Mouse (Mus musculus) G1E (cell line): ENCODE results near the gene Atp5e. TPM values are rescaled to one million over a fixed set of nuclear protein-coding genes. Genes with fewer than 3 reads are reported as not detected.
A peak's percentile ranks its signal among the peaks of the same experiment; 100 is the strongest.

ENCODE experiments used
- ATAC-seq: 2 replicates; pipeline ENCODE4 v1.8.0; 2016; ENCODE audit warnings: mild to moderate bottlenecking; ENCODE audit not compliant: insufficient number of reproducible peaks, poor library complexity, low FRiP score, severe bottlenecking; ENCODE audit errors: extremely low read depth
- DNase-seq: peaks from one replicate; pipeline ENCODE4 v3.0.0; 2012; ENCODE audit warnings: low spot score
- H3K27me3 ChIP-seq: 2 replicates; pipeline ENCODE4 v1.6.1; 2012; ENCODE audit warnings: mild to moderate bottlenecking, low read length, inconsistent platforms; ENCODE audit not compliant: insufficient read depth
- H3K36me3 ChIP-seq: replicated peaks from 2 replicates; pipeline ENCODE3; 2012; ENCODE audit warnings: mild to moderate bottlenecking, inconsistent platforms
- H3K4me1 ChIP-seq: 2 replicates; pipeline ENCODE4 v1.6.1; 2012; ENCODE audit warnings: low read depth, low read length, inconsistent platforms, mixed read lengths; ENCODE audit not compliant: insufficient read depth
- H3K4me3 ChIP-seq: 2 replicates; pipeline ENCODE4 v1.5.1; 2012; ENCODE audit warnings: low read depth, mild to moderate bottlenecking, inconsistent platforms, low read length, moderate library complexity, mixed read lengths
- H3K9me3 ChIP-seq: replicated peaks from 2 replicates; pipeline ENCODE4 v1.6.1; 2012; ENCODE audit warnings: inconsistent platforms
- CTCF ChIP-seq: IDR thresholded peaks from 2 replicates; pipeline ENCODE4 v1.5.1; 2012; ENCODE audit warnings: low read depth, low read length, inconsistent platforms, mixed read lengths
- GATA1 ChIP-seq: IDR thresholded peaks from 2 replicates; pipeline ENCODE4 v1.6.1; 2012; ENCODE audit warnings: borderline replicate concordance, low read length, inconsistent platforms, mixed read lengths
- GATA2 ChIP-seq: IDR thresholded peaks from 2 replicates; pipeline ENCODE4 v1.6.1; 2012; ENCODE audit warnings: low read depth, low read length, inconsistent platforms, borderline replicate concordance
- POLR2AphosphoS5 ChIP-seq: IDR thresholded peaks from 2 replicates; pipeline ENCODE4 v1.6.1; 2012; ENCODE audit warnings: low read depth, low read length, inconsistent platforms; ENCODE audit not compliant: insufficient replicate concordance
- TAL1 ChIP-seq: conservative IDR thresholded peaks from 2 replicates; pipeline ENCODE4 v1.6.1; 2012; ENCODE audit warnings: low read depth, low read length, inconsistent platforms, mixed read lengths
- polyA plus RNA-seq: library from polyadenylated mRNA; stranded (reverse); fragments of >175 nt; gene quantifications from 2 replicates; pipeline ENCODE4 v1.2.3, GENCODE M21; 2012
- total RNA-seq, 2 experiments: library from RNA; stranded (forward) in 1 of 2; stranded (reverse) in 1 of 2; fragments of 200-1000 nt in 1 of 2; fragments of >200 nt in 1 of 2; fragmentation: Nextera tagmentation in 1 of 2; gene quantifications; 2 replicates each; pipeline ENCODE4 v1.2.3; 2014 to 2017

Gene Atp5e
- total and polyA plus RNA-seq, 3 experiments, result 3.1 to 38.8 (median 28.5) TPM

- Histone ChIP-seq H3K9me3 (no peaks in the 10 kb centered on the region), H3K4me1 (peaks cover 28% of the 10 kb centered on the region), H3K27me3 (peaks cover 33% of the 10 kb centered on the region), H3K36me3 (peaks cover 45% of the 10 kb centered on the region), H3K4me3 (peak overlapping the region; percentile 77)
- ATAC-seq, result no peak
- TF ChIP-seq GATA2 (no peak), GATA1 (no peak), TAL1 (no peak), CTCF (no peak), POLR2AphosphoS5 (no peak)
- DNase-seq, result no peak
Observed at GRCm38 (mm10) chr2:174438181-174438580, 25.7 kb downstream of the Atp5e start.

GRCm38 (mm10) chr2:174437697-174437982 is 26.3 kb downstream of the Atp5e start:
- H3K4me3 ChIP-seq, result peak overlapping the region; percentile 77; the same call in 1 of the 2 replicates
- no peak for TF ChIP-seq GATA1
- TF ChIP-seq POLR2AphosphoS5, result no peak
- TF ChIP-seq TAL1, result no peak
- no peak for DNase-seq
- ATAC-seq, result no peak
- H3K27me3 ChIP-seq, result peaks cover 31% of the 10 kb centered on the region
- peaks cover 49% of the 10 kb centered on the region for H3K36me3 ChIP-seq
- no peaks in the 10 kb centered on the region for H3K9me3 ChIP-seq
- peaks cover 28% of the 10 kb centered on the region for H3K4me1 ChIP-seq

- H3K9me3 ChIP-seq, result no peaks in the 10 kb centered on the region
- DNase-seq, result no peak
- H3K4me3 ChIP-seq, result no peak overlapping the region
- no peak for ATAC-seq
- peaks cover 28% of the 10 kb centered on the region for H3K27me3 ChIP-seq
- no peak for TF ChIP-seq GATA1
- TF ChIP-seq TAL1, result no peak
- no peak for TF ChIP-seq CTCF
- no peak for TF ChIP-seq GATA2
- TF ChIP-seq POLR2AphosphoS5, result no peak
- H3K36me3 ChIP-seq, result peaks cover 54% of the 10 kb centered on the region
- peaks cover 26% of the 10 kb centered on the region for H3K4me1 ChIP-seq
Observed at GRCm38 (mm10) chr2:174436916-174437696, 26.8 kb downstream of the Atp5e start.

- Histone ChIP-seq H3K4me3 (no peak overlapping the region), H3K9me3 (no peaks in the 10 kb centered on the region), H3K36me3 (peaks cover 56% of the 10 kb centered on the region), H3K27me3 (peaks cover 24% of the 10 kb centered on the region), H3K4me1 (peaks cover 26% of the 10 kb centered on the region)
- DNase-seq (no peak), ATAC-seq (no peak)
- TF ChIP-seq TAL1 (no peak), GATA1 (no peak), POLR2AphosphoS5 (no peak), GATA2 (no peak), CTCF (no peak)
Observed at GRCm38 (mm10) chr2:174436076-174436701, 27.7 kb downstream of the Atp5e start.

- TF ChIP-seq POLR2AphosphoS5, result no peak
- TF ChIP-seq GATA2, result no peak
- no peak for TF ChIP-seq GATA1
- TF ChIP-seq TAL1, result no peak
- no peak for TF ChIP-seq CTCF
- Histone ChIP-seq H3K36me3 (peaks cover 64% of the 10 kb centered on the region), H3K4me3 (no peak overlapping the region)
Observed at GRCm38 (mm10) chr2:174434943-174435342, 29.0 kb downstream of the Atp5e start.

GRCm38 (mm10) chr2:174428996-174429591 is 34.8 kb downstream of the Atp5e start:
- H3K36me3 ChIP-seq, result peaks cover 84% of the 10 kb centered on the region
- no peak for DNase-seq
- H3K4me3 ChIP-seq, result no peak overlapping the region
- no peaks in the 10 kb centered on the region for H3K9me3 ChIP-seq
- H3K4me1 ChIP-seq, result 0 out of 2 replicates have a peak, but pooled peaks cover 3% of the 10 kb centered on the region
- no peaks in the 10 kb centered on the region for H3K27me3 ChIP-seq
- no peak for TF ChIP-seq GATA1
- TF ChIP-seq GATA2, result no peak
- no peak for TF ChIP-seq CTCF
- TF ChIP-seq TAL1, result no peak
- no peak for TF ChIP-seq POLR2AphosphoS5
- no peak for ATAC-seq

More at GRCm38 (mm10) chr2:174434943-174435342, 29.0 kb downstream of the Atp5e start:
- H3K4me1 ChIP-seq, result peaks cover 26% of the 10 kb centered on the region
- DNase-seq (no peak), ATAC-seq (no peak)
- no peaks in the 10 kb centered on the region for H3K9me3 ChIP-seq
- H3K27me3 ChIP-seq, result peaks cover 21% of the 10 kb centered on the region; the same call in 1 of the 2 replicates
